Mouse (Mus musculus) CH12.LX (cell line): ENCODE measurements around the gene Myzap.

Source experiments
- CTCF ChIP-seq, 2 experiments: IDR thresholded peaks in 1 of 2; conservative IDR thresholded peaks in 1 of 2; 2 replicates each; pipeline ENCODE4 v1.5.1; 2011 to 2012; ENCODE audit warnings: low read depth in 2 of 2, low read length in 2 of 2, improper control_type of control experiment in 1 of 2, inconsistent platforms in 1 of 2, mild to moderate bottlenecking in 1 of 2, moderate library complexity in 1 of 2
- JUND ChIP-seq: conservative IDR thresholded peaks from 2 replicates; pipeline ENCODE4 v1.6.1; 2011; ENCODE audit warnings: low read depth, low read length, improper control_type of control experiment
- KAT2A ChIP-seq: IDR thresholded peaks from 2 replicates; pipeline ENCODE4 v1.6.1; 2012; ENCODE audit warnings: low read length, improper control_type of control experiment, inconsistent platforms; ENCODE audit not compliant: insufficient replicate concordance
- MAX ChIP-seq: IDR thresholded peaks from 2 replicates; pipeline ENCODE4 v1.6.1; 2011; ENCODE audit warnings: low read length, improper control_type of control experiment
- POLR2A ChIP-seq: IDR thresholded peaks from 2 replicates; pipeline ENCODE4 v1.6.1; 2011; ENCODE audit warnings: low read depth, mild to moderate bottlenecking, improper control_type of control experiment, low read length
- RAD21 ChIP-seq: IDR thresholded peaks from 2 replicates; pipeline ENCODE4 v1.6.1; 2011; ENCODE audit warnings: low read depth, mild to moderate bottlenecking, low read length, improper control_type of control experiment, moderate library complexity
- TBP ChIP-seq: conservative IDR thresholded peaks from 2 replicates; pipeline ENCODE4 v1.6.1; 2011; ENCODE audit warnings: low read depth, low read length, improper control_type of control experiment
- USF1 ChIP-seq: IDR thresholded peaks from 2 replicates; pipeline ENCODE4 v1.6.1; 2014; ENCODE audit warnings: low read depth, mild to moderate bottlenecking, inconsistent platforms, low read length, improper control_type of control experiment
- ZC3H11A ChIP-seq: IDR thresholded peaks from 2 replicates; pipeline ENCODE4 v1.6.1; 2012; ENCODE audit warnings: low read depth, mild to moderate bottlenecking, inconsistent platforms, low read length, improper control_type of control experiment
- ZNF384 ChIP-seq: IDR thresholded peaks from 2 replicates; pipeline ENCODE4 v1.6.1; 2012; ENCODE audit warnings: low read depth, low read length, improper control_type of control experiment, inconsistent platforms

DNA sequence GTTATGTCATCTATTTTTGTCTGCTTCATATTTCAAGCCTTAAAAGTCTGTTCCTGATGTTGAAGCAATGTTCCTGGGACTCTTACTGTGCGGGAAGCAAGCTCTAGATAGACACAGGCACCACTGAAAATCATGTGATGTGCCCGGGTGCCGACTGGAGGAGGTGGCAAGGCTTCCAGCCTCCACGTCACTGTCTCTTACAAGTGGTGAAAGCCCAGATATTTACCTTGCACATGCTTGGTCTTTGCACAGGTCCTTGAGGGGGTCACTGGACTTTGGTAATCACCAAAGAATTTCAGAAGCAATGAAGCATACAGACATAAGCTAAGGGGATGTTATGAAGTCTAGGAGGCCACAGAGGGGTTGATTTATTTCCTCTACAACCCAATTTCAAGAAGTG is 29.8 kb upstream of the Myzap start:
- TF ChIP-seq POLR2A: no peak
- no peak for TF ChIP-seq CTCF (conservative IDR thresholded peaks at IDR 0.05 in 1 of 2, IDR thresholded peaks at IDR 0.05 in 1 of 2; ENCODE audit: low read depth in 2 of 2, low read length in 2 of 2)
- no peak for TF ChIP-seq TBP
- TF ChIP-seq ZNF384: no peak
- TF ChIP-seq USF1: no peak
- no peak for TF ChIP-seq RAD21
- TF ChIP-seq ZC3H11A: no peak
- TF ChIP-seq MAX: no peak
- TF ChIP-seq JUND: no peak
- TF ChIP-seq KAT2A: no peak
